Mouse (Mus musculus) B cell, adult 62 days (primary cell): Measurements from ENCODE around the gene Shtn1. TPM values are rescaled to one million over a fixed set of nuclear protein-coding genes. Genes with fewer than 3 reads are reported as not detected.

Source experiments
- total RNA-seq: library from RNA; stranded (reverse); gene quantifications from 4 replicates; pipeline ENCODE4 v1.2.4, GENCODE M21; 2023

The Shtn1 gene
- 0.15 to 0.31 TPM (median 0.23 TPM) in 4 replicates for total RNA-seq

DNA sequence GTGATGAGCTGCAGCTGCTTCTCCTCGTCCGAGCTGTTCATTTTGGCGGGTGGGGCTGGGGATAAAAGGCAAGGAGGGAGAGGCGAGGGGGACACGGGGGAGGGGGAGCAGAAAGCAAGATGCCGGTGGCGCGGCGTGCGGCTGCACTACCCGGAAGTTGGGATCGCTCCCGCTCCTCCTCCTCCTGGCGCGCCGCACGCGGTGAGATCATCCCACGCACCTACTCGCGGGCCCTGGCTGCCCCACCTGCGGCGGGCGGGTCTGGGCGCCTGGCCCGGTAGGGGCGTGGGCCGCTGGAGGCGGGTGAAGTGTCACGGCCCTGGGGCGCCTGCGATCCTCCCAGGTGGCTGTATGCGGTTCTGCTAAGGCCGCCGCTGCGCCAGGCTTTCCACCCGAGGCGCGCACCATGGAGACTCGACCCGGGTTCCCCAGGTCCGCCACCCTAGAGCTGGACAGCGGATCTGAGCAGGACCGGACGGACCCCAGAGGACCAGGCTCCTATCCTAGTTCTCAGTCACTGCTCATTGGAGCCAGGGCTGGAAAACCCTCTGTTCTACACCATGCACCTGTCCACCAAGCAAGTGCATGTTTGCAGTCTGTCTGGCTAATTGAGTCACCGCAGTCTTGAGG, at the start of gene Shtn1:
Gene Shtn1, minus strand, starts transcription at position 629 of the 630 bp plus-strand sequence.

DNA sequence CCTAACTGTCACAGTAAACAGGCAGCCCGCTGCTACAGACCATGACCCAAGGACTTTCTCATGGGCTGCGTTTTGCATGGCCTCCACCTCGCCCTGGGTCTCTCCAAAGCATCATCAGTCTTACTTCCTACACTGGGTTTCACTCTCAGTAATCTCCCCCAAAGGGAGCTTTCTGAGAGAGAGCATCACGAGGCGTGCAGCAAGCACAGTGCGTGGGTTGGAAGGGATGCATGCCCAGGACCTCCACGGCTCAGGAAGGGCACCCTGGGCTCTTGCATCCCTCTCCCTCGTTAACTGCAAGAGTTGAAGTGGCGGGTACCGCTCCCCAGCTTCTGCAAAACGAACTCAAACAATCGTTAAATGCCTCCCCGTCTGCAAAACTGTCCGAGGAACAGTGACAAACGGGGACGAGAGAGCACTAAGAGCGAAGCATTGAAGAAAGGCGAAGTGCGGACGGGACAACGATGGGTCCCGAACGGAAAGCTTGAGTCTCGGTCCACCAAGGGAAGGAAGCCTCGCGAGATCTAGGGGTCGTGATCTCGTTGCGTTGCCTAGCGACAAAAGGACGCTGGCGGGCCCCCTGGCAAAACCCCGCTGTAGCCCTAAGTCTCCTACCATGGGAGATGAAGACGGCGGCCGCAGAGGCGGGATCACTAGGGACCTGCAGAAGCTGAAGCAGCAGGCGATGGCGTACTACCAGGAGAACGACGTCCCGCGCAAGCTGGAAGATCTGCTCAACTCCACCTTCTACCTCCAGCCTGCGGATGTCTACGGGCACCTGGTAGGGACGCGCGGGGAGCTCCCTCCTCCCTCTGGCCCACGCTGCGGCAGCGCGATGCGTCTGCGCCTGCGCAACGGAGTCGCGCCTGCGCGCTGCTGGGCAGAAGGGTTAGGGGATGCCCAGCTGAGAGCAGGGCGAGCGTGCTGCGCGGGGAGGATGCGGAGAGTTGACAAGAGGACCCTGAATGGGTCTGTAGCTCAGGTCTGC, 132.8 kb downstream of the Shtn1 start, which contains the start of the genes Eno4 and Hspa12a:
Gene Eno4, plus strand, starts transcription at position 585 of the 988 bp plus-strand sequence.
Gene Hspa12a, minus strand, starts transcription at position 814 of the 988 bp plus-strand sequence.

Other genes with a start within 250 kb of the Shtn1 start
- not detected in 4 replicates for gene Eno4, start 132.7 kb downstream of the Shtn1 start, total RNA-seq
- 3.9 to 5.1 TPM (median 4.6 TPM) in 4 replicates for gene Hspa12a, start 132.4 kb downstream of the Shtn1 start, total RNA-seq
- gene Vax1, start 94.0 kb upstream of the Shtn1 start, total RNA-seq, result not detected in 4 replicates
- not detected in 4 replicates for gene Kcnk18, start 143.1 kb upstream of the Shtn1 start, total RNA-seq
- 0.20 to 0.38 TPM in 2 of 4 replicates, not detected in the others for gene Slc18a2, start 184.8 kb upstream of the Shtn1 start, total RNA-seq
- 1,271 to 1,483 TPM (median 1,390 TPM) in 4 replicates for gene Rps12-ps3, start 246.2 kb upstream of the Shtn1 start, total RNA-seq